Mouse (Mus musculus): ENCODE measurements at regions not wholly inside any gene's neighbourhood (a gene's known extent, or its start where the extent isn't known, plus 50 kb on each side); places are given as distances from the start of the nearest gene placed in this dataset.

DNA sequence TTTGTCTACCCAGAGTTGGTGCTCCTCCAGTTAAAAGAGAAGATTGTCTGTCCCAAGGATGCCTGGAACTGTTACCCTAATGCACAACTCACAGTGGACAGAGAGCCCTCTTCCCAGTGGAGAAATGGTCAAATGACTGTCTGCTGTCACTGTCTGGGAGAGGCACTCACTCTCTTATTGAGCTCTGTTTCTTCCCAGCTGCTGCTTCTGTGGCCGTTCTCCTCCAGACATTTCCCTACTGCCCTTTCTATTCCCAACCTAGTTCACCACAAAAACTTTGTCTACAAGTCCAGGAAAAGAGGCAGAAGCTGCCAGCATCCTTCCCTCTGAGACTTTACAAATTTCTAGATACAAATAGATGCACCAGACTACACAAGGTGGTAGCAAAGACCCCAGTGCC lies 95.2 kb downstream of the Tent5c start:
- no peak for TF ChIP-seq CTCF (conservative IDR thresholded peaks at IDR 0.05; ENCODE audit: low read length)
- no peak for TF ChIP-seq NANOG (IDR thresholded peaks at IDR 0.05; ENCODE audit: borderline replicate concordance, low read length)
